Mouse (Mus musculus) bone marrow, adult 2 months (tissue): ENCODE measurements around the gene Rnf34. TPM values are rescaled to one million over a fixed set of nuclear protein-coding genes. Genes with fewer than 3 reads are reported as not detected.

Source experiments
- H3K27ac ChIP-seq: fragments of 200-500 bp; 2 replicates; pipeline ENCODE4 v1.5.1; 2012; ENCODE audit warnings: low read depth, mild to moderate bottlenecking, control low read depth, inconsistent platforms, low read length; ENCODE audit not compliant: control insufficient read depth, poor library complexity, insufficient read depth
- H3K4me1 ChIP-seq: fragments of 200-500 bp; 2 replicates; pipeline ENCODE4 v1.6.1; 2011; ENCODE audit warnings: low read length; ENCODE audit not compliant: control insufficient read depth, insufficient read depth
- H3K4me3 ChIP-seq: fragments of 200-500 bp; replicated peaks from 2 replicates; pipeline ENCODE3; 2011; ENCODE audit warnings: mild to moderate bottlenecking, low read depth, low read length, control low read depth; ENCODE audit not compliant: control insufficient read depth
- CTCF ChIP-seq: fragments of 200-500 bp; IDR thresholded peaks from 2 replicates; pipeline ENCODE4 v1.5.1; 2011; ENCODE audit warnings: low read length, control low read depth; ENCODE audit not compliant: control insufficient read depth, insufficient read depth
- POLR2A ChIP-seq: fragments of 200-500 bp; IDR thresholded peaks from 2 replicates; pipeline ENCODE4 v1.6.1; 2011; ENCODE audit warnings: low read depth, mild to moderate bottlenecking, control low read depth, low read length, borderline replicate concordance; ENCODE audit not compliant: control insufficient read depth
- WGBS: fragments of 180-500 bp; shearing (Covaris S2); methylation state at CpG from one replicate; pipeline ENCODE4 v1.1.7; 2018; 5-methylcytosine and 5-hydroxymethylcytosine counted together
- polyA plus RNA-seq: library from polyadenylated mRNA; stranded (reverse); fragments of >200 nt; gene quantifications from 2 replicates; pipeline ENCODE4 v1.2.4, GENCODE M21; 2011; ENCODE audit warnings: low replicate concordance; ENCODE audit not compliant: missing spikeins, insufficient read depth, insufficient read length

Rnf34 gene
- polyA plus RNA-seq, 1 experiment = 11.1 TPM

- WGBS = under 1% methylated on average over 120 of the region's 120 CpGs
- H3K27ac ChIP-seq = peak overlapping the region; percentile 92
- TF ChIP-seq CTCF = no peak
- TF ChIP-seq POLR2A = peak; percentile 37; the same call in 1 of the 2 replicates
- peaks cover 2% of the 10 kb centered on the region; the same call in 1 of the 2 replicates for H3K4me1 ChIP-seq
- H3K4me3 ChIP-seq = peak overlapping the region; percentile 80
Measured at GRCm38 (mm10) chr5:122899777-122900557, 50.1 kb downstream of the Rnf34 start.

DNA sequence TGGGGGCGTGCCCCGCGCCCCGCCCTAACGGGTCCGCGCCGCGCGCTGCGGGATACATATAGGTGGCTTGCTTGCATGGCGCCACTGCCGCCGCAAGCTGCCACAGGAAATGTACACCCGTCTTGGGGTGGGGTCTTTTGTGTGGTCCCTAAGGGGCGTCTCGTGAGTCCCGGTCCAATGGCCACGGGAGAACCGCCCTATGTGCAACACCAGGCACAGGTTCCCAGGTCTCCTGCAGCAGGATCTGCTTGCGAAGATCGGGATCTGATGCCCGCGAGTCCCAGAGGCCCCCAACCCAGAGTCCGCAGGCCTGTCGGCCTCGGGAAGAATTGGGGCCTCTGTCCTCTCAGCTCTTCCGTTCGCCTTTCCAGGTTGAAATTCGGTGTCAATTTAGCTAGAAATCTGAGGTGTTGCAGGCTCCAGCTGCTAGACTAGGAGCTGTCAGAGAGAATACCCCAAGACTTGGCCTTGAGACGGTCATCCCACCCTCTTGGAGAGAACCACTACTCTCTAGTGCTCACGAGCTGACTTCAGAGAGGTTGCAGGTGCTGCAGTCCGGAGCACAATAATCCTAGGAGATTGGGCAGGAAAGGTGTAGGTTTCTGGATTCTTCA lies 50.8 kb downstream of the Rnf34 start:
- peaks cover 2% of the 10 kb centered on the region for H3K4me1 ChIP-seq
- TF ChIP-seq CTCF = no peak
- no peak for TF ChIP-seq POLR2A
- H3K4me3 ChIP-seq = peak overlapping the region; percentile 71
- H3K27ac ChIP-seq = peak overlapping the region; percentile 92; the same call in 1 of the 2 replicates
- 8% methylated on average over 33 of the region's 33 CpGs for WGBS

DNA sequence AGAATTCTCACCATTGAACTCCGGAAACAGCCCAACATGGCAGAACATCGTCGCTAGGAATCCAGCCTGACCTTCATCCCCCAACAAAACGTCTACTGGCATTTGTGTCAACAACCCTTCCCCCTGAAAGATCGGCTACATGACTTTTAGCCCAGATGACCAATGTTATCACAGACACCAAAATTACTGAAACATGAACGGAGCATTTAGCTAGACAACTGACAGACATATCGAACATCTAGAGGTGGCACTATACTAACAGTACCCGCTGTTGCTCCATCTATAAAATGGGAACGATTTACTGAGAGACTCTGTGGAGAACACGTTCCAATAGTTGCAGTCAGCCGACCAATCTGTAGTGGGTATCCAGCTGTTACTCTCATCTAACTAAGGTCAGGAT lies 51.3 kb downstream of the Rnf34 start:
- WGBS = 48% methylated on average over 11 of the region's 11 CpGs
- no peak overlapping the region for H3K27ac ChIP-seq
- no peak for TF ChIP-seq POLR2A
- TF ChIP-seq CTCF = no peak
- H3K4me1 ChIP-seq = peaks cover 2% of the 10 kb centered on the region
- peak overlapping the region; percentile 32 for H3K4me3 ChIP-seq

GRCm38 (mm10) chr5:122901666-122902065 lies 51.8 kb downstream of the Rnf34 start:
- 3% methylated on average over 3 of the region's 3 CpGs for WGBS
- TF ChIP-seq POLR2A (no peak), CTCF (no peak)
- H3K27ac ChIP-seq = no peak overlapping the region
- H3K4me1 ChIP-seq = peaks cover 2% of the 10 kb centered on the region
- no peak overlapping the region for H3K4me3 ChIP-seq

- Histone ChIP-seq H3K27ac (no peak overlapping the region), H3K4me3 (no peak overlapping the region), H3K4me1 (peaks cover 2% of the 10 kb centered on the region)
- WGBS = 64% methylated on average over 6 of the region's 6 CpGs
- no peak for TF ChIP-seq CTCF
- no peak for TF ChIP-seq POLR2A
Measured at GRCm38 (mm10) chr5:122902228-122902627, 52.4 kb downstream of the Rnf34 start.

GRCm38 (mm10) chr5:122903165-122903564 lies 53.3 kb downstream of the Rnf34 start:
- WGBS = 28% methylated on average over 5 of the region's 5 CpGs
- H3K4me3 ChIP-seq = no peak overlapping the region
- no peak overlapping the region for H3K27ac ChIP-seq
- H3K4me1 ChIP-seq = peaks cover 2% of the 10 kb centered on the region
- TF ChIP-seq CTCF (no peak), POLR2A (no peak)

DNA sequence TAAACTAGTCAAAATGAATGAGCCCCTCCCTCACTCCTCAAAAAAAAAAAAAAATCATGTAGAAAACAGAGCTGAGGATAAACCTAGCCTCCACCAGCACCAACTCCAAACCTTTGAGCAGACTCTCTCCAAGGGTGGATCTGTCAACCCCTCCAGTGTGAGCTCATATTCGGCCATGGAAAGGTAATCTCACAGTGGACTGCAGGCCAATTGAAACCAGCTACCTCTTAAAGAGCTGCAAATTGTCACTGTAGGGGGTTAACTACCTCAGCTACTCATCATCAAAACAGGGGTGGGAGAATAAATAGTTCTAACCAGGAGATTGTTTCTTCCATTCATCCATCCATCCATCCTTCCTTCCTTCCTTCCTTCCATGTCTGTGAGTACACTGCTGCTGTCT lies 57.3 kb downstream of the Rnf34 start:
- H3K4me3 ChIP-seq = no peak overlapping the region
- H3K27ac ChIP-seq = no peak overlapping the region
- no peaks in the 10 kb centered on the region; the same call in none of the 2 replicates for H3K4me1 ChIP-seq
- no peak for TF ChIP-seq POLR2A
- TF ChIP-seq CTCF = no peak
- 81% methylated on average over 1 of the region's 1 CpGs for WGBS

DNA sequence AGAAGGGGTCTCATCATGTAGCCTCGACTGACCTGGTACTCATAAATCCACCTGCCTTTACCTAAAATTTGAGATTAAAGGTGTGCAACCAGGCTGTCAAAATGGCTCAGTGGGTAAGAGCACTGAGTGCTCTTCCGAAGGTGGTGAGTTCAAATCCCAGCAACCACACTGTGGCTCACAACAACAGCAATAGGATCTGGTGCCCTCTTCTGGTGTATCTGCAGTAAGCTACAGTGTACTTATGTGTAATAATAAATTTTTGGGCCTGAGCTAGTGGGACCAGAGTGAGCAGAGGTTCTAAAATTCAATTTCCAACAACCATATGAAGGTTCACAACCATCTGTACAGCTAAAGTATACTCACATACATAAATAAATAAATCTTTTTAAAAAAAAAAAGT lies 58.2 kb downstream of the Rnf34 start:
- Histone ChIP-seq H3K4me1 (no peaks in the 10 kb centered on the region; the same call in none of the 2 replicates), H3K27ac (no peak overlapping the region), H3K4me3 (no peak overlapping the region)
- no peak for TF ChIP-seq POLR2A
- no peak for TF ChIP-seq CTCF
- WGBS = 84% methylated on average over 2 of the region's 2 CpGs
